ENCODE assay signal across 22 mouse cellular contexts in genomic region chr15:91461940-91462339, GRCm38 (mm10).
DNase-seq lines count a peak whose midpoint lies in the region; ATAC-seq and TF ChIP-seq lines count a peak whose summit lies in the region.
"Had no signal": no experiment of that assay in that cellular context is flagged by ENCODE, and none has a peak within 500 bp of the region (broad histone marks: within the 10 kb centered on the region; RNA-seq: fewer than 3 reads in every experiment).

No protein-coding gene starts in this region.

- peak; percentile 59 for DNase-seq in hindbrain, embryonic 14.5 days (ENCODE audit: low spot score)
- DNase-seq in kidney, postnatal 14 days = peak; percentile 16
- DNase-seq in kidney, adult 11 months = no peak
- peak; percentile 72 for DNase-seq in brain, adult 2 months (ENCODE audit: low read depth, low spot score)
- DNase-seq in brain, embryonic 14.5 days (ENCODE audit: low read depth) = peak; percentile 74
- DNase-seq in natural killer cell, adult 2 months (ENCODE audit: low spot score in 2 of 2) = no peak
- DNase-seq: adrenal gland, adult 2 months; adrenal gland, postnatal 25 days; cerebellum, adult 11 months; cerebellum, adult 8-10 months; cerebellum, postnatal 14 days; embryo, embryonic 11 days; gastrocnemius, postnatal 10 days; heart, adult 18-20 months; heart, postnatal 10 days; heart, postnatal 4 days had no signal

- H3K4me2 ChIP-seq in hindbrain, embryonic 14.5 days (replicated peaks) = no peak overlapping the region
- no peak overlapping the region for H3K4me2 ChIP-seq in hindbrain, embryonic 13.5 days
- H3K4me2 ChIP-seq: embryonic facial prominence, embryonic 12.5 days; forebrain, embryonic 13.5 days; hindbrain, embryonic 15.5 days had no signal

- H3K27ac ChIP-seq in hindbrain, embryonic 14.5 days = no peak overlapping the region
- no peak overlapping the region for H3K27ac ChIP-seq in hindbrain, embryonic 13.5 days
- H3K27ac ChIP-seq: embryonic facial prominence, embryonic 12.5 days; forebrain, embryonic 13.5 days; heart, embryonic 10.5 days; hindbrain, embryonic 15.5 days had no signal

- no peak overlapping the region for H3K4me3 ChIP-seq in hindbrain, embryonic 14.5 days (replicated peaks; ENCODE audit: low read length)
- no peak overlapping the region for H3K4me3 ChIP-seq in hindbrain, embryonic 13.5 days
- H3K4me3 ChIP-seq: embryonic facial prominence, embryonic 12.5 days; forebrain, embryonic 13.5 days; heart, embryonic 10.5 days; hindbrain, embryonic 15.5 days had no signal

- no peak overlapping the region for H3K9ac ChIP-seq in hindbrain, embryonic 14.5 days
- no peak overlapping the region for H3K9ac ChIP-seq in hindbrain, embryonic 13.5 days
- H3K9ac ChIP-seq: embryonic facial prominence, embryonic 12.5 days; forebrain, embryonic 13.5 days; hindbrain, embryonic 15.5 days had no signal

- TF ChIP-seq CTCF in brain, embryonic 14.5 days (IDR thresholded peaks at IDR 0.05; ENCODE audit: borderline replicate concordance, extremely low read depth, insufficient read depth, insufficient read length) = no peak

- no peak for TF ChIP-seq POLR2A in brain, embryonic 14.5 days (IDR thresholded peaks at IDR 0.05; ENCODE audit: borderline replicate concordance, extremely low read depth, insufficient read depth, insufficient read length, poor library complexity, severe bottlenecking)

- no peaks in the 10 kb centered on the region for H3K36me3 ChIP-seq in hindbrain, embryonic 14.5 days (replicated peaks; ENCODE audit: control insufficient read depth, insufficient read depth)
- H3K36me3 ChIP-seq in hindbrain, embryonic 13.5 days = no peaks in the 10 kb centered on the region
- H3K36me3 ChIP-seq: embryonic facial prominence, embryonic 12.5 days; heart, embryonic 10.5 days; hindbrain, embryonic 15.5 days had no signal

- H3K27me3 ChIP-seq in hindbrain, embryonic 14.5 days (ENCODE audit: control insufficient read depth, insufficient read depth, low read length) = no peaks in the 10 kb centered on the region
- no peaks in the 10 kb centered on the region for H3K27me3 ChIP-seq in hindbrain, embryonic 13.5 days
- H3K27me3 ChIP-seq: embryonic facial prominence, embryonic 12.5 days; forebrain, embryonic 13.5 days; hindbrain, embryonic 15.5 days had no signal

- H3K4me1 ChIP-seq in hindbrain, embryonic 14.5 days (replicated peaks; ENCODE audit: control insufficient read depth, insufficient read depth, low read length) = 0 out of 2 replicates have a peak, but pooled peaks cover 3% of the 10 kb centered on the region
- peaks cover 11% of the 10 kb centered on the region; the same call in 1 of the 2 replicates for H3K4me1 ChIP-seq in hindbrain, embryonic 13.5 days (replicated peaks)
- H3K4me1 ChIP-seq: embryonic facial prominence, embryonic 12.5 days; heart, embryonic 10.5 days had no signal

- H3K9me3 ChIP-seq in hindbrain, embryonic 14.5 days (ENCODE audit: control insufficient read depth, low read length) = no peaks in the 10 kb centered on the region
- no peaks in the 10 kb centered on the region for H3K9me3 ChIP-seq in hindbrain, embryonic 13.5 days
- H3K9me3 ChIP-seq: embryonic facial prominence, embryonic 12.5 days; forebrain, embryonic 13.5 days; heart, embryonic 10.5 days; hindbrain, embryonic 15.5 days had no signal

- no peak for ATAC-seq in hindbrain, embryonic 14.5 days (ENCODE audit: low FRiP score)
- ATAC-seq in hindbrain, embryonic 13.5 days (ENCODE audit: low FRiP score) = no peak
- ATAC-seq: forebrain, embryonic 13.5 days; inflammation-experienced regulatory T-cells, adult 6 months had no signal

- 31% methylated on average over 2 of the region's 2 CpGs for WGBS in hindbrain, embryonic 14.5 days
- WGBS in hindbrain, embryonic 13.5 days = 28% methylated on average over 2 of the region's 2 CpGs

Comparison
In these comparisons a context has a peak if more than half of its experiments do, and no peak if none do; other contexts are left out.
1. DNase-seq: peak in hindbrain, embryonic 14.5 days (single experiment), kidney, postnatal 14 days (single experiment), brain, adult 2 months (single experiment) and brain, embryonic 14.5 days (single experiment); none in kidney, adult 11 months (single experiment) and natural killer cell, adult 2 months (0 of 2).